Mouse (Mus musculus): Measurements from ENCODE around the gene Stra6l. TPM values are rescaled to one million over a fixed set of nuclear protein-coding genes. Genes with fewer than 3 reads are reported as not detected.

Stra6l gene
- polyA plus RNA-seq, 1 experiment = 0.52 TPM

- H3K27me3 ChIP-seq (ENCODE audit: control insufficient read depth, insufficient read depth, low read length) = no peaks in the 10 kb centered on the region
- no peak overlapping the region for H3K4me3 ChIP-seq (ENCODE audit: control insufficient read depth, low read depth, low read length)
- no peaks in the 10 kb centered on the region for H3K36me3 ChIP-seq (ENCODE audit: control insufficient read depth, insufficient read depth, low read length)
- peaks cover 8% of the 10 kb centered on the region for H3K4me1 ChIP-seq (ENCODE audit: control insufficient read depth, insufficient read depth, low read length)
- no peak overlapping the region for H3K27ac ChIP-seq (ENCODE audit: control insufficient read depth, insufficient read depth, low read depth, low read length)
- no peak for TF ChIP-seq POLR2A (IDR thresholded peaks at IDR 0.05; ENCODE audit: control insufficient read depth, low read depth, low read length)
- TF ChIP-seq CTCF (IDR thresholded peaks at IDR 0.05; ENCODE audit: control insufficient read depth, insufficient read depth, insufficient replicate concordance, low read depth, low read length) = no peak
These were observed 2.2 kb upstream of the Stra6l start for GRCm38 (mm10) chr4:45846263-45846662.

GRCm38 (mm10) chr4:45848825-45849156 lies 327 bp downstream of the Stra6l start:
- TF ChIP-seq POLR2A (IDR thresholded peaks at IDR 0.05; ENCODE audit: control insufficient read depth, low read depth, low read length) = no peak
- TF ChIP-seq CTCF (IDR thresholded peaks at IDR 0.05; ENCODE audit: control insufficient read depth, insufficient read depth, insufficient replicate concordance, low read depth, low read length) = no peak
- Histone ChIP-seq H3K27me3 (ENCODE audit: control insufficient read depth, insufficient read depth, low read length) (no peaks in the 10 kb centered on the region), H3K4me3 (ENCODE audit: control insufficient read depth, low read depth, low read length) (no peak overlapping the region), H3K4me1 (ENCODE audit: control insufficient read depth, insufficient read depth, low read length) (peaks cover 8% of the 10 kb centered on the region), H3K27ac (ENCODE audit: control insufficient read depth, insufficient read depth, low read depth, low read length) (no peak overlapping the region), H3K36me3 (ENCODE audit: control insufficient read depth, insufficient read depth, low read length) (no peaks in the 10 kb centered on the region)

GRCm38 (mm10) chr4:45849419-45849818 lies 955 bp downstream of the Stra6l start:
- TF ChIP-seq POLR2A (IDR thresholded peaks at IDR 0.05; ENCODE audit: control insufficient read depth, low read depth, low read length) (no peak), CTCF (IDR thresholded peaks at IDR 0.05; ENCODE audit: control insufficient read depth, insufficient read depth, insufficient replicate concordance, low read depth, low read length) (no peak)
- Histone ChIP-seq H3K27ac (ENCODE audit: control insufficient read depth, insufficient read depth, low read depth, low read length) (no peak overlapping the region), H3K36me3 (ENCODE audit: control insufficient read depth, insufficient read depth, low read length) (no peaks in the 10 kb centered on the region), H3K4me3 (ENCODE audit: control insufficient read depth, low read depth, low read length) (no peak overlapping the region), H3K4me1 (ENCODE audit: control insufficient read depth, insufficient read depth, low read length) (peaks cover 5% of the 10 kb centered on the region), H3K27me3 (ENCODE audit: control insufficient read depth, insufficient read depth, low read length) (no peaks in the 10 kb centered on the region)

GRCm38 (mm10) chr4:45851640-45852051 lies 3.2 kb downstream of the Stra6l start:
- Histone ChIP-seq H3K4me3 (ENCODE audit: control insufficient read depth, low read depth, low read length) (no peak overlapping the region), H3K4me1 (ENCODE audit: control insufficient read depth, insufficient read depth, low read length) (peaks cover 6% of the 10 kb centered on the region), H3K27me3 (ENCODE audit: control insufficient read depth, insufficient read depth, low read length) (no peaks in the 10 kb centered on the region), H3K27ac (ENCODE audit: control insufficient read depth, insufficient read depth, low read depth, low read length) (no peak overlapping the region), H3K36me3 (ENCODE audit: control insufficient read depth, insufficient read depth, low read length) (no peaks in the 10 kb centered on the region)
- TF ChIP-seq POLR2A (IDR thresholded peaks at IDR 0.05; ENCODE audit: control insufficient read depth, low read depth, low read length) = no peak
- TF ChIP-seq CTCF (IDR thresholded peaks at IDR 0.05; ENCODE audit: control insufficient read depth, insufficient read depth, insufficient replicate concordance, low read depth, low read length) = no peak

- Histone ChIP-seq H3K4me3 (ENCODE audit: control insufficient read depth, low read depth, low read length) (no peak overlapping the region), H3K27me3 (ENCODE audit: control insufficient read depth, insufficient read depth, low read length) (no peaks in the 10 kb centered on the region), H3K36me3 (ENCODE audit: control insufficient read depth, insufficient read depth, low read length) (no peaks in the 10 kb centered on the region), H3K4me1 (ENCODE audit: control insufficient read depth, insufficient read depth, low read length) (peaks cover 6% of the 10 kb centered on the region), H3K27ac (ENCODE audit: control insufficient read depth, insufficient read depth, low read depth, low read length) (no peak overlapping the region)
- TF ChIP-seq CTCF (IDR thresholded peaks at IDR 0.05; ENCODE audit: control insufficient read depth, insufficient read depth, insufficient replicate concordance, low read depth, low read length) (no peak), POLR2A (IDR thresholded peaks at IDR 0.05; ENCODE audit: control insufficient read depth, low read depth, low read length) (no peak)
These were observed 5.2 kb downstream of the Stra6l start for GRCm38 (mm10) chr4:45853496-45854246.

GRCm38 (mm10) chr4:45855803-45856424 lies 7.5 kb downstream of the Stra6l start:
- TF ChIP-seq CTCF (IDR thresholded peaks at IDR 0.05; ENCODE audit: control insufficient read depth, insufficient read depth, insufficient replicate concordance, low read depth, low read length) (peak; percentile 75; the same call in 1 of the 2 replicates), POLR2A (IDR thresholded peaks at IDR 0.05; ENCODE audit: control insufficient read depth, low read depth, low read length) (no peak)
- H3K36me3 ChIP-seq (ENCODE audit: control insufficient read depth, insufficient read depth, low read length) = no peaks in the 10 kb centered on the region
- H3K4me3 ChIP-seq (ENCODE audit: control insufficient read depth, low read depth, low read length) = no peak overlapping the region
- no peak overlapping the region for H3K27ac ChIP-seq (ENCODE audit: control insufficient read depth, insufficient read depth, low read depth, low read length)
- H3K27me3 ChIP-seq (ENCODE audit: control insufficient read depth, insufficient read depth, low read length) = no peaks in the 10 kb centered on the region
- H3K4me1 ChIP-seq (ENCODE audit: control insufficient read depth, insufficient read depth, low read length) = peaks cover 6% of the 10 kb centered on the region

GRCm38 (mm10) chr4:45861160-45861559 lies 12.7 kb downstream of the Stra6l start:
- no peaks in the 10 kb centered on the region for H3K36me3 ChIP-seq (ENCODE audit: control insufficient read depth, insufficient read depth, low read length)
- no peak overlapping the region for H3K4me3 ChIP-seq (ENCODE audit: control insufficient read depth, low read depth, low read length)
- no peaks in the 10 kb centered on the region for H3K27me3 ChIP-seq (ENCODE audit: control insufficient read depth, insufficient read depth, low read length)
- peaks cover 2% of the 10 kb centered on the region for H3K4me1 ChIP-seq (ENCODE audit: control insufficient read depth, insufficient read depth, low read length)
- no peak overlapping the region for H3K27ac ChIP-seq (ENCODE audit: control insufficient read depth, insufficient read depth, low read depth, low read length)
- TF ChIP-seq POLR2A (IDR thresholded peaks at IDR 0.05; ENCODE audit: control insufficient read depth, low read depth, low read length) = no peak
- TF ChIP-seq CTCF (IDR thresholded peaks at IDR 0.05; ENCODE audit: control insufficient read depth, insufficient read depth, insufficient replicate concordance, low read depth, low read length) = no peak
